Mouse (Mus musculus): ENCODE measurements around the gene Itga8.

GRCm38 (mm10) chr2:12213464-12213790 lies 88.3 kb downstream of the Itga8 start:
- TF ChIP-seq GATA1 (IDR thresholded peaks at IDR 0.05; ENCODE audit: borderline replicate concordance, low read length) (no peak), FLI1 (IDR thresholded peaks at IDR 0.05; ENCODE audit: low read length) (no peak)
